Mouse (Mus musculus) myocyte (in vitro differentiated cells): ENCODE data around the gene Dazap1. TPM values are rescaled to one million over a fixed set of nuclear protein-coding genes. Genes with fewer than 3 reads are reported as not detected.
A peak's percentile ranks its signal among the peaks of the same experiment; 100 is the strongest.
"Not testable (repeated sequence)": the region's sequence is repeated elsewhere in the genome, so short reads cannot be mapped to it uniquely, and the experiment has no call there.

Experiments used
- H3K27me3 ChIP-seq: one replicate; pipeline ENCODE4 v1.6.1; 2011; ENCODE audit not compliant: control insufficient read depth, insufficient read depth, insufficient read length
- H3K36me3 ChIP-seq: one replicate; pipeline ENCODE4 v1.6.1; 2011; ENCODE audit not compliant: control insufficient read depth, insufficient read depth
- H3K4me2 ChIP-seq: one replicate; pipeline ENCODE4 v1.6.1; 2011; ENCODE audit warnings: low read depth, control low read depth
- H3K4me3 ChIP-seq: one replicate; pipeline ENCODE4 v1.5.1; 2011; ENCODE audit warnings: mild to moderate bottlenecking, control low read depth, moderate library complexity
- H3K79me2 ChIP-seq: one replicate; pipeline ENCODE4 v1.6.1; 2011; ENCODE audit not compliant: control insufficient read depth, insufficient read depth
- H3ac ChIP-seq: one replicate; pipeline ENCODE4 v1.6.1; 2011; ENCODE audit not compliant: control insufficient read depth, insufficient read length
- CEBPB ChIP-seq: IDR thresholded peaks from 2 replicates; pipeline ENCODE4 v1.6.1; 2011; ENCODE audit warnings: mild to moderate bottlenecking, moderate library complexity; ENCODE audit not compliant: poor library complexity, insufficient read depth, severe bottlenecking
- E2F4 ChIP-seq: IDR thresholded peaks from one replicate; pipeline ENCODE4 v1.6.1; 2011; ENCODE audit warnings: mild to moderate bottlenecking, control low read depth, moderate library complexity; ENCODE audit not compliant: insufficient read depth
- MAX ChIP-seq: IDR thresholded peaks from one replicate; pipeline ENCODE4 v1.6.1; 2011; ENCODE audit warnings: low read depth, mild to moderate bottlenecking, control low read depth
- MYOD1 ChIP-seq, 3 experiments: IDR thresholded peaks; one replicate each; pipeline ENCODE4 v1.6.1; 2011; ENCODE audit warnings: control low read depth in 2 of 3, low read depth in 2 of 3, mild to moderate bottlenecking in 2 of 3, moderate library complexity in 1 of 3; ENCODE audit not compliant: insufficient read length in 2 of 3, control insufficient read depth in 1 of 3
- MYOG ChIP-seq, 3 experiments: IDR thresholded peaks; one replicate each; pipeline ENCODE4 v1.6.1; 2011; ENCODE audit warnings: control low read depth in 2 of 3, low read depth in 2 of 3, mild to moderate bottlenecking in 2 of 3; ENCODE audit not compliant: insufficient read length in 2 of 3, control insufficient read depth in 1 of 3, insufficient read depth in 1 of 3
- POLR2A ChIP-seq: IDR thresholded peaks from one replicate; pipeline ENCODE4 v1.6.1; 2011; ENCODE audit warnings: low read depth, mild to moderate bottlenecking, control low read depth, moderate library complexity; ENCODE audit not compliant: insufficient read length
- POLR2AphosphoS2 ChIP-seq: IDR thresholded peaks from one replicate; pipeline ENCODE4 v1.6.1; 2011; ENCODE audit warnings: low read depth, control low read depth; ENCODE audit not compliant: insufficient read length
- REST ChIP-seq: IDR thresholded peaks from one replicate; pipeline ENCODE4 v1.6.1; 2011; ENCODE audit warnings: mild to moderate bottlenecking, control low read depth, moderate library complexity; ENCODE audit not compliant: insufficient read depth, insufficient read length
- SRF ChIP-seq: IDR thresholded peaks from one replicate; pipeline ENCODE4 v1.6.1; 2011; ENCODE audit warnings: low read depth; ENCODE audit not compliant: control insufficient read depth, insufficient read length
- TCF12 ChIP-seq: IDR thresholded peaks from one replicate; pipeline ENCODE4 v1.6.1; 2011; ENCODE audit warnings: mild to moderate bottlenecking, control low read depth; ENCODE audit not compliant: poor library complexity, insufficient read depth, severe bottlenecking
- TCF3 ChIP-seq: IDR thresholded peaks from one replicate; pipeline ENCODE4 v1.6.1; 2011; ENCODE audit warnings: low read depth, control low read depth; ENCODE audit not compliant: insufficient read length
- USF1 ChIP-seq: IDR thresholded peaks from one replicate; pipeline ENCODE4 v1.6.1; 2011; ENCODE audit warnings: low read depth, mild to moderate bottlenecking, control low read depth, moderate library complexity
- polyA plus RNA-seq: library from polyadenylated mRNA; unstranded; fragments of >200 nt; fragmentation: generic; extraction: Trizol; gene quantifications from one replicate; pipeline ENCODE4 v1.2.1, GENCODE M21; 2012; ENCODE audit warnings: missing spikeins

The Dazap1 gene
- polyA plus RNA-seq: 123 TPM

- TF ChIP-seq USF1 (no peak), SRF (no peak), MYOD1 (IDR thresholded peaks at IDR 0.05; ENCODE audit: control insufficient read depth in 1 of 3, insufficient read length in 2 of 3, low read depth in 2 of 3) (no peak), TCF12 (no peak), E2F4 (no peak), MYOG (IDR thresholded peaks at IDR 0.05; ENCODE audit: control insufficient read depth in 1 of 3, insufficient read depth in 1 of 3, insufficient read length in 2 of 3, low read depth in 2 of 3) (peak in 1 of 3 experiments; percentile 1), POLR2A (peak; percentile 71), TCF3 (no peak), CEBPB (no peak), REST (no peak), POLR2AphosphoS2 (peak; percentile 54), MAX (no peak)
- Histone ChIP-seq H3K27me3 (no peaks in the 10 kb centered on the region), H3K79me2 (peaks cover 30% of the 10 kb centered on the region), H3K4me3 (peak within 1 kb of the TSS; percentile 50), H3K4me2 (peak within 1 kb of the TSS; percentile 92), H3K36me3 (no peaks in the 10 kb centered on the region), H3ac (peak within 1 kb of the TSS; percentile 30)
These were observed at the start of gene Dazap1, which contains the start of gene Gamt for GRCm38 (mm10) chr10:80260642-80261584. Gene Dazap1, plus strand, starts transcription at chr10:80261486. Gene Gamt, minus strand, starts transcription at chr10:80261012.

GRCm38 (mm10) chr10:80211547-80212103 is 49.7 kb upstream of the Dazap1 start:
- not testable (repeated sequence) for H3K79me2 ChIP-seq, H3K4me3 ChIP-seq, H3ac ChIP-seq, H3K4me2 ChIP-seq, H3K27me3 ChIP-seq, H3K36me3 ChIP-seq

GRCm38 (mm10) chr10:80215048-80215772 is 46.1 kb upstream of the Dazap1 start:
- Histone ChIP-seq H3K79me2 (no peaks in the 10 kb centered on the region), H3ac (no peak overlapping the region), H3K36me3 (no peaks in the 10 kb centered on the region), H3K4me3 (no peak overlapping the region), H3K4me2 (no peak overlapping the region), H3K27me3 (no peaks in the 10 kb centered on the region)
- TF ChIP-seq USF1 (no peak), POLR2AphosphoS2 (no peak), MYOD1 (IDR thresholded peaks at IDR 0.05; ENCODE audit: control insufficient read depth in 1 of 3, insufficient read length in 2 of 3, low read depth in 2 of 3) (no peak), MAX (no peak), TCF3 (no peak)

GRCm38 (mm10) chr10:80220676-80221075 is 40.6 kb upstream of the Dazap1 start:
- TF ChIP-seq USF1 (no peak), MYOG (IDR thresholded peaks at IDR 0.05; ENCODE audit: control insufficient read depth in 1 of 3, insufficient read depth in 1 of 3, insufficient read length in 2 of 3, low read depth in 2 of 3) (no peak), REST (no peak)
- Histone ChIP-seq H3K27me3 (no peaks in the 10 kb centered on the region), H3K4me2 (no peak overlapping the region), H3K36me3 (no peaks in the 10 kb centered on the region), H3K4me3 (no peak overlapping the region), H3ac (no peak overlapping the region), H3K79me2 (no peaks in the 10 kb centered on the region)

GRCm38 (mm10) chr10:80223137-80223536 is 38.1 kb upstream of the Dazap1 start:
- H3K27me3 ChIP-seq, H3ac ChIP-seq, H3K4me2 ChIP-seq, H3K36me3 ChIP-seq, H3K4me3 ChIP-seq: not testable (repeated sequence)
- H3K79me2 ChIP-seq: peaks cover 12% of the 10 kb centered on the region
